Comparison of ENCODE assay signal across 8 mouse cellular contexts in the genomic region with DNA sequence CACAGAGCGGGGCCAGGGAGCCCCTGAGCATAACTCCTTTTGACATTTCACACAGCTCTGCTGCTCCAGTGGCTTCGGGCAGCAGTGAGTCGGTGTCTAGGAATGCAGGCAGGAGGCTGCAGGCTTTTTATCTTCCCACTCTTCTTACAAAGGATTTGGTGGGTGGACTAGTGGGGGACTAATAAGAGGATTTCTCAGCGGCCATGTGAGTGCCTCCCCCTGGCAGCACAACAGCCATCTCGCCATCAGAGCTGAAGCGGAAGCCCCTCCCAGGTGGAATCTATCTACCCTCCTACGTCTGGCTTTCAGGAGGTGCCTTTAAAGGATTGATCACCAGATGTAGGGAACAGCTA. TPM values are rescaled to one million over a fixed set of nuclear protein-coding genes. Genes with fewer than 3 reads are reported as not detected.
DNase-seq lines count a peak whose midpoint lies in the region; ATAC-seq lines count a peak whose summit lies in the region.

No protein-coding gene starts in this region.

- H3K4me3 ChIP-seq in kidney, embryonic 15.5 days (replicated peaks), result no peak overlapping the region
- no peak overlapping the region for H3K4me3 ChIP-seq in hindbrain, embryonic 14.5 days (replicated peaks; ENCODE audit: low read length)
- no peak overlapping the region for H3K4me3 ChIP-seq in neural tube, embryonic 15.5 days (replicated peaks)

- peak overlapping the region; percentile 31 for H3K4me2 ChIP-seq in kidney, embryonic 15.5 days
- peak overlapping the region; percentile 27 for H3K4me2 ChIP-seq in hindbrain, embryonic 14.5 days (replicated peaks)
- H3K4me2 ChIP-seq in neural tube, embryonic 15.5 days, result peak overlapping the region; percentile 34

- WGBS in kidney, embryonic 15.5 days, result 16% methylated on average over 7 of the region's 7 CpGs
- WGBS in hindbrain, embryonic 14.5 days, result 21% methylated on average over 7 of the region's 7 CpGs
- 15% methylated on average over 7 of the region's 7 CpGs for WGBS in neural tube, embryonic 15.5 days

- H3K36me3 ChIP-seq in kidney, embryonic 15.5 days, result peaks cover 5% of the 10 kb centered on the region; the same call in 1 of the 2 replicates
- H3K36me3 ChIP-seq in hindbrain, embryonic 14.5 days (replicated peaks; ENCODE audit: control insufficient read depth, insufficient read depth), result no peaks in the 10 kb centered on the region
- H3K36me3 ChIP-seq in neural tube, embryonic 15.5 days, result no peaks in the 10 kb centered on the region

- H3K9me3 ChIP-seq in kidney, embryonic 15.5 days (replicated peaks), result no peaks in the 10 kb centered on the region
- H3K9me3 ChIP-seq in hindbrain, embryonic 14.5 days (ENCODE audit: control insufficient read depth, low read length), result no peaks in the 10 kb centered on the region
- no peaks in the 10 kb centered on the region for H3K9me3 ChIP-seq in neural tube, embryonic 15.5 days (replicated peaks)

- H3K27ac ChIP-seq in kidney, embryonic 15.5 days, result peak overlapping the region; percentile 79
- peak overlapping the region; percentile 72 for H3K27ac ChIP-seq in hindbrain, embryonic 14.5 days
- H3K27ac ChIP-seq in neural tube, embryonic 15.5 days (replicated peaks), result peak overlapping the region; percentile 74

- no peak for ATAC-seq in kidney, embryonic 15.5 days (replicated peaks; ENCODE audit: low FRiP score)
- ATAC-seq in hindbrain, embryonic 14.5 days (ENCODE audit: low FRiP score), result no peak
- 0 out of 2 replicates have a peak, but pooled peaks have one; percentile 16 for ATAC-seq in neural tube, embryonic 15.5 days (ENCODE audit: low FRiP score)
- ATAC-seq in megakaryocyte, adult 5-6 weeks (ENCODE audit: poor library complexity, severe bottlenecking), result no peak

- no peaks in the 10 kb centered on the region for H3K27me3 ChIP-seq in kidney, embryonic 15.5 days
- H3K27me3 ChIP-seq in hindbrain, embryonic 14.5 days (ENCODE audit: control insufficient read depth, insufficient read depth, low read length), result no peaks in the 10 kb centered on the region
- no peaks in the 10 kb centered on the region for H3K27me3 ChIP-seq in neural tube, embryonic 15.5 days (replicated peaks)

- H3K4me1 ChIP-seq in kidney, embryonic 15.5 days, result peaks cover 48% of the 10 kb centered on the region
- peaks cover 33% of the 10 kb centered on the region for H3K4me1 ChIP-seq in hindbrain, embryonic 14.5 days (replicated peaks; ENCODE audit: control insufficient read depth, insufficient read depth, low read length)
- H3K4me1 ChIP-seq in neural tube, embryonic 15.5 days, result peaks cover 46% of the 10 kb centered on the region

- intact Hi-C loops in left cerebral cortex, postnatal 10 days (cut with DNase I), result no loop called here

- no peak for DNase-seq in kidney, postnatal 10 days
- peak; percentile 44 for DNase-seq in embryo, embryonic 11.5 days (ENCODE audit: low read depth, low spot score)
- DNase-seq in hindbrain, embryonic 14.5 days (ENCODE audit: low spot score), result peak; percentile 26
- no peak for DNase-seq in left cerebral cortex, postnatal 10 days (ENCODE audit: extremely low spot score in 1 of 2, low spot score in 2 of 2)
- no peak for DNase-seq in left cerebral cortex, adult 8-10 months (ENCODE audit: low spot score in 2 of 2)

- H3K9ac ChIP-seq in kidney, embryonic 15.5 days, result no peak overlapping the region
- H3K9ac ChIP-seq in hindbrain, embryonic 14.5 days, result peak overlapping the region; percentile 40; the same call in 1 of the 2 replicates
- no peak overlapping the region for H3K9ac ChIP-seq in neural tube, embryonic 15.5 days (replicated peaks)

RNA-seq across cellular contexts. Expression of a gene that starts 34.7 kb away (rescaled TPM):
- 40.5 and 46.0 TPM in 2 replicates for polyA plus RNA-seq in kidney, embryonic 15.5 days (2015; fragmentation: Nextera tagmentation; extraction: Ambion mirVana)
- 146 and 148 TPM in 2 replicates for polyA plus RNA-seq in hindbrain, embryonic 14.5 days (2014; fragmentation: Nextera tagmentation; extraction: Ambion mirVana)
- polyA plus RNA-seq in neural tube, embryonic 15.5 days (2015; fragmentation: Nextera tagmentation; extraction: Ambion mirVana), result 141 and 158 TPM in 2 replicates
- total RNA-seq in left cerebral cortex, postnatal 10 days (2021), result 100 to 1,000 TPM; 123 to 126 TPM
- total RNA-seq in left cerebral cortex, adult 8-10 months (2022), result 100 to 1,000 TPM in 1 of 4 experiments, 10 to 100 TPM in 3; 93.4 to 107 (median 97.0) TPM
- 9.6 and 11.5 TPM in 2 replicates for total RNA-seq in megakaryocyte, adult 5-6 weeks (2015)
- total RNA-seq in megakaryocyte, adult 5-6 weeks (2017), result 27.5 and 30.4 TPM in 2 replicates

RNA-seq across cellular contexts. Expression of a gene that starts 44.1 kb away (rescaled TPM):
- polyA plus RNA-seq in kidney, embryonic 15.5 days (2015; fragmentation: Nextera tagmentation; extraction: Ambion mirVana), result 11.4 and 13.2 TPM in 2 replicates
- polyA plus RNA-seq in hindbrain, embryonic 14.5 days (2014; fragmentation: Nextera tagmentation; extraction: Ambion mirVana), result 20.9 and 21.3 TPM in 2 replicates
- 28.7 and 35.3 TPM in 2 replicates for polyA plus RNA-seq in neural tube, embryonic 15.5 days (2015; fragmentation: Nextera tagmentation; extraction: Ambion mirVana)
- total RNA-seq in left cerebral cortex, postnatal 10 days (2021), result 10 to 100 TPM; 20.5 to 24.0 TPM
- 10 to 100 TPM; 40.3 to 44.5 (median 42.4) TPM for total RNA-seq in left cerebral cortex, adult 8-10 months (2022)
- 1.0 and 3.3 TPM in 2 replicates for total RNA-seq in megakaryocyte, adult 5-6 weeks (2015)
- 2.6 and 3.8 TPM in 2 replicates for total RNA-seq in megakaryocyte, adult 5-6 weeks (2017)

Comparison
In these comparisons a context has a peak if more than half of its experiments do, and no peak if none do; other contexts are left out.
1. DNase-seq: peak in embryo, embryonic 11.5 days (single experiment) and hindbrain, embryonic 14.5 days (single experiment); none in kidney, postnatal 10 days (single experiment), left cerebral cortex, postnatal 10 days (0 of 2) and left cerebral cortex, adult 8-10 months (0 of 2).
2. RNA of a gene that starts 44.1 kb away (total RNA-seq): 40.3 to 44.5 TPM in left cerebral cortex, adult 8-10 months and 20.5 to 24.0 TPM in left cerebral cortex, postnatal 10 days; 1.0 to 3.8 TPM in megakaryocyte, adult 5-6 weeks; every median in the first group is over 4 times any median in the second.
3. Peak in every context shown above with its lines, with median percentiles within 50 percentile points of each other: H3K27ac ChIP-seq and H3K4me2 ChIP-seq.